Mouse (Mus musculus) cortical plate, adult 2 months (tissue): ENCODE results near the gene Mybl2.

Source experiments
- CTCF ChIP-seq: fragments of 200-500 bp; IDR thresholded peaks from 2 replicates; pipeline ENCODE4 v1.5.1; 2011; ENCODE audit warnings: mild to moderate bottlenecking, control low read depth, low read length; ENCODE audit not compliant: insufficient read depth; ENCODE audit errors: extremely low read depth
- POLR2A ChIP-seq: fragments of 200-500 bp; IDR thresholded peaks from 2 replicates; pipeline ENCODE4 v1.6.1; 2011; ENCODE audit warnings: mild to moderate bottlenecking, low read length, control low read depth; ENCODE audit not compliant: insufficient read depth; ENCODE audit errors: extremely low read depth

DNA sequence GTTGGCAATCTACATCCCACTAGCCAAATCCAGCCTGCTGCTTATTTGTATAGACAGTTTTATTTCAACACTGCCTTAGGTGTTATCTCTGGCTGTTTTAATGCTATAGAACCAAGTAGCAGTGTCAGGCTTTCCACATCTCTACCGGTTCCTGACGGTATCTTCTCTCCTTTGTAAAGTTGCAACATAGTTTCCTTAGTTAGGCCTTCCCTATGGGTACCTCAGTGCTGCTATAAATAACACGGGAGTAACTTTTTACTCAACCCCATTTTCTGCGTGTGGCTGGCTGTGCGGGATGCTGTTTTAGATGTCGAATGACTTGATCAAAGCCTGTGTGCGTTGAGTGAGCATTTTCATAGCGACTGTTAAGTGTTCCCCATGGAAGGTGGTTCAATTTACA lies 32.1 kb downstream of the Mybl2 start:
- TF ChIP-seq CTCF = no peak
- no peak for TF ChIP-seq POLR2A
